Mouse (Mus musculus): ENCODE results near the gene Scn5a. TPM values are rescaled to one million over a fixed set of nuclear protein-coding genes. Genes with fewer than 3 reads are reported as not detected.

Scn5a gene
- total and polyA plus RNA-seq, 3 experiments, result 1.9 to 9.0 (median 4.3) TPM

DNA sequence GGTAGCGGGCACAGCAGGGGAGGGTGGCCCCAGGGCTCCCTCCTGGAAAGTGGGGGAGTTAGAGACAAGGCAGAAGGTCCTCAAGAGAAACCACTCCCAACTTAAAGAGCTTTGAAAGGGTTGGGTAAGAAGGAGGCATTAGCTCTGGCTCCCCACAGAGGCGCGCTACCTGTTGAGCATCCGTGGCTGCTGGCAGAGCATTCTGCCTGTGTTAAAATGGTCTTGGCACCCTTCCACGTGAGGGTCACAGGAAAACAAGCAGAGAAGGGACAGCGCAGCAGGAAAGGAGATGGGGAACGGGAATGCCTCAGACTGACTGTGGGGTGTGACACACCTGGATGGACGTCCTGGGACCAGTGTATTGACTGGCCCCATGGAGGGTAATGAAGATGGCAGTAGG is 60.6 kb downstream of the Scn5a start:
- H3K27me3 ChIP-seq (replicated peaks), result no peaks in the 10 kb centered on the region
- H3K9me3 ChIP-seq (replicated peaks; ENCODE audit: low read length), result no peaks in the 10 kb centered on the region
- H3K4me1 ChIP-seq (ENCODE audit: control insufficient read depth in 1 of 2, insufficient read depth in 2 of 2), result no peaks in the 10 kb centered on the region
- no peak for TF ChIP-seq TBP (conservative IDR thresholded peaks at IDR 0.05; ENCODE audit: low read depth, low read length)
- no peak for TF ChIP-seq NELFE (IDR thresholded peaks at IDR 0.05; ENCODE audit: low read depth, low read length)
- TF ChIP-seq JUN (IDR thresholded peaks at IDR 0.05; ENCODE audit: insufficient read depth, low read depth, low read length), result no peak
- TF ChIP-seq ETS1 (conservative IDR thresholded peaks at IDR 0.05; ENCODE audit: low read depth, low read length), result no peak
- TF ChIP-seq CHD2 (IDR thresholded peaks at IDR 0.05; ENCODE audit: low read length), result no peak
- no peak for TF ChIP-seq ZC3H11A (IDR thresholded peaks at IDR 0.05; ENCODE audit: low read depth, low read length)
- TF ChIP-seq EP300 (IDR thresholded peaks at IDR 0.05; ENCODE audit: low read length), result no peak
- no peak for TF ChIP-seq UBTF (IDR thresholded peaks at IDR 0.05; ENCODE audit: low read depth, low read length)
- no peak for TF ChIP-seq GABPA (IDR thresholded peaks at IDR 0.05; ENCODE audit: insufficient replicate concordance, low read depth, low read length)
- no peak for TF ChIP-seq NRF1 (IDR thresholded peaks at IDR 0.05; ENCODE audit: low read depth, low read length)
- TF ChIP-seq SMC3 (IDR thresholded peaks at IDR 0.05; ENCODE audit: low read depth, low read length), result no peak
- TF ChIP-seq SIN3A (IDR thresholded peaks at IDR 0.05; ENCODE audit: low read length), result no peak
- TF ChIP-seq CTCF (conservative IDR thresholded peaks at IDR 0.05 in 1 of 2, IDR thresholded peaks at IDR 0.05 in 1 of 2; ENCODE audit: low read depth in 2 of 2, low read length in 2 of 2), result no peak
- TF ChIP-seq MEF2A (IDR thresholded peaks at IDR 0.05; ENCODE audit: borderline replicate concordance, low read depth, low read length), result no peak
- TF ChIP-seq BHLHE40 (IDR thresholded peaks at IDR 0.05; ENCODE audit: low read depth, low read length), result no peak
- TF ChIP-seq ZNF384 (IDR thresholded peaks at IDR 0.05; ENCODE audit: low read depth, low read length), result no peak
- TF ChIP-seq MAX (IDR thresholded peaks at IDR 0.05; ENCODE audit: low read length), result no peak
- no peak for TF ChIP-seq MYC (IDR thresholded peaks at IDR 0.05; ENCODE audit: low read depth, low read length)
- TF ChIP-seq MAZ (IDR thresholded peaks at IDR 0.05; ENCODE audit: low read depth, low read length), result no peak
- TF ChIP-seq RAD21 (IDR thresholded peaks at IDR 0.05; ENCODE audit: low read depth, low read length), result no peak
- no peaks in the 10 kb centered on the region; the same call in 1 of the 2 replicates for H3K79me2 ChIP-seq (replicated peaks; ENCODE audit: control insufficient read depth, extremely low read depth, insufficient read depth, poor library complexity, severe bottlenecking)
- no peak overlapping the region for H3K4me2 ChIP-seq (ENCODE audit: insufficient read depth, low read depth, poor library complexity, severe bottlenecking)
- in situ Hi-C loops (cut with MboI; ENCODE audit: low pct_ligation_motif_present, low pct_unique_long_range_greater_than_20kb, low sequenced_read_pairs), result no loop called here
- no peak for DNase-seq (ENCODE audit: extremely low read depth)
- H3K4me3 ChIP-seq (replicated peaks in 1 of 3; ENCODE audit: low read depth in 2 of 3, low read length in 2 of 3, poor library complexity in 1 of 3), result no peak overlapping the region
- H3K27ac ChIP-seq (ENCODE audit: insufficient read depth, low read depth), result no peak overlapping the region
- H3K9ac ChIP-seq (ENCODE audit: insufficient read depth, low read depth), result no peak overlapping the region
- dilution Hi-C loops (cut with MboI; ENCODE audit: extremely low pct_ligation_motif_present, extremely low pct_unique_long_range_greater_than_20kb, low sequenced_read_pairs), result no loop called here
- peaks cover 23 to 74% of the 10 kb centered on the region in 2 experiments for H3K36me3 ChIP-seq (replicated peaks in 1 of 2; ENCODE audit: control insufficient read depth in 1 of 2, insufficient read depth in 1 of 2, low read length in 1 of 2)

DNA sequence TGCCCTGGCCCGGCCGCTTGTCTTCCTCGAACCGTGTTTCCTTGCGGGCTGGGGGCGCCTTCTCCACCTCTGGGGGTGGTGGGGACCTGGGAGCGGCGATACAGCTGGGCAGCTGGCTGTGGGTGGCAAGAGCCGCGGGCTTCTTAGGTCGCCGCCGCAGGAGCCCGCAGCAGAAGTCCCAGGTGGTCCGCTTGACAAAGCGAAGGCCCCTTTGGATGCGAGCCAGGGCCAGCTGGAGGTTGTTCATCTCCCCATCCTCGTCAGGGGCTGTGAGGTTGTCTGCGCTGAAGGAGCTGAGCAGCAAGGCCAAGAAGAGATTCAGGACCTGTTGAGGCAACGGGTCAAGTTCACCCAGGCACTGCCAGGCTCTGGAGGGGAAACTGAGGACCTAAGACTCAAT is 61.3 kb downstream of the Scn5a start:
- in situ Hi-C loops (cut with MboI; ENCODE audit: low pct_ligation_motif_present, low pct_unique_long_range_greater_than_20kb, low sequenced_read_pairs) (no loop called here), dilution Hi-C loops (cut with MboI; ENCODE audit: extremely low pct_ligation_motif_present, extremely low pct_unique_long_range_greater_than_20kb, low sequenced_read_pairs) (no loop called here)
- no peak overlapping the region for H3K9ac ChIP-seq (ENCODE audit: insufficient read depth, low read depth)
- no peak for TF ChIP-seq BHLHE40 (IDR thresholded peaks at IDR 0.05; ENCODE audit: low read depth, low read length)
- TF ChIP-seq POLR2A (IDR thresholded peaks at IDR 0.05; ENCODE audit: low read depth, low read length), result no peak
- no peaks in the 10 kb centered on the region for H3K4me1 ChIP-seq (ENCODE audit: control insufficient read depth in 1 of 2, insufficient read depth in 2 of 2)
- no peak overlapping the region for H3K4me3 ChIP-seq (replicated peaks in 1 of 3; ENCODE audit: low read depth in 2 of 3, low read length in 2 of 3, poor library complexity in 1 of 3)
- no peaks in the 10 kb centered on the region for H3K27me3 ChIP-seq (replicated peaks)
- DNase-seq (ENCODE audit: extremely low read depth), result no peak
- no peak overlapping the region for H3K27ac ChIP-seq (ENCODE audit: insufficient read depth, low read depth)
- H3K79me2 ChIP-seq (replicated peaks; ENCODE audit: control insufficient read depth, extremely low read depth, insufficient read depth, poor library complexity, severe bottlenecking), result no peaks in the 10 kb centered on the region; the same call in 1 of the 2 replicates
- no peaks in the 10 kb centered on the region for H3K9me3 ChIP-seq (replicated peaks; ENCODE audit: low read length)
- H3K36me3 ChIP-seq (replicated peaks in 1 of 2; ENCODE audit: control insufficient read depth in 1 of 2, insufficient read depth in 1 of 2, low read length in 1 of 2), result peaks cover 29 to 78% of the 10 kb centered on the region in 2 experiments
- no peak overlapping the region for H3K4me2 ChIP-seq (ENCODE audit: insufficient read depth, low read depth, poor library complexity, severe bottlenecking)

All from CH12.LX (cell line).